Mouse (Mus musculus): ENCODE data around the gene Kcnj8.

- TF ChIP-seq CTCF (IDR thresholded peaks at IDR 0.05; ENCODE audit: extremely low read depth, insufficient read depth, insufficient read length, insufficient replicate concordance) (no peak), POLR2A (IDR thresholded peaks at IDR 0.05; ENCODE audit: low read depth, low read length) (no peak)
Measured at GRCm38 (mm10) chr6:142532141-142532540, 39.3 kb downstream of the Kcnj8 start.
